Mouse (Mus musculus) monocyte, adult 5-6 weeks (primary cell): Measurements from ENCODE around the gene Dnmt3a. TPM values are rescaled to one million over a fixed set of nuclear protein-coding genes. Genes with fewer than 3 reads are reported as not detected.

ENCODE experiments used
- ATAC-seq: fragments of 153-309, 156-312 bp; replicated peaks from 2 replicates; pipeline ENCODE4 v1.8.0; 2017; ENCODE audit warnings: mild to moderate bottlenecking; ENCODE audit not compliant: low TSS enrichment, insufficient number of reproducible peaks, severe bottlenecking, poor library complexity, low FRiP score
- total RNA-seq: library from RNA; stranded (forward); fragments of 200-1000, 200-491, 200-594 nt; gene quantifications from 3 replicates; pipeline ENCODE4 v1.2.3, GENCODE M21; 2017

Gene Dnmt3a
- total RNA-seq, 1 experiment from 2014 or later = 18.2 TPM

- no peak for ATAC-seq
These were observed 22.5 kb upstream of the Dnmt3a start for GRCm38 (mm10) chr12:3783196-3783825.

- ATAC-seq = no peak
These were observed 21.5 kb upstream of the Dnmt3a start for GRCm38 (mm10) chr12:3784258-3784657.

GRCm38 (mm10) chr12:3784729-3785128 lies 21.1 kb upstream of the Dnmt3a start:
- ATAC-seq = no peak

DNA sequence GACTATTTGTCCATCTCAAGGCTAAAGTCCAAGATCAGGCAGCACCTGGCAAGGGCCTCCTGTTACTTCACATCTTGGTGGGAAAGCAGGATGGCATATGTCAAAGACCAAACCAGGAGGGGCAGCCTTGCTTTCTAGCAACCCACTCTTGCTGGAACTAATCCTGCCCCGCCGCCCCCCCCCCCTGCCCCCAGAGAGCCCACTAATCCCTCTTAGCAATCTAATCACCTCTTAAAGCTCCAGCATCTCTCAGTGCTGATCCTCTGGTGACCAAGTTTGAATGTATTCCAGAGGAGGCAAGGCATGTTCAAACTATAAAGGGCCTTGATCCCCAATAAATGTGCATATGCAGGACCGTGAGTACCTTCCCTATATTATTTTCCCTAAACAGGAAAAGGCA lies 18.8 kb upstream of the Dnmt3a start:
- ATAC-seq = no peak

GRCm38 (mm10) chr12:3787541-3787940 lies 18.3 kb upstream of the Dnmt3a start:
- no peak for ATAC-seq

- no peak for ATAC-seq
These were observed 17.3 kb upstream of the Dnmt3a start for GRCm38 (mm10) chr12:3788421-3789051.

GRCm38 (mm10) chr12:3789626-3790185 lies 16.1 kb upstream of the Dnmt3a start:
- ATAC-seq = no peak

- no peak for ATAC-seq
These were observed 14.6 kb upstream of the Dnmt3a start for GRCm38 (mm10) chr12:3791257-3791656.

DNA sequence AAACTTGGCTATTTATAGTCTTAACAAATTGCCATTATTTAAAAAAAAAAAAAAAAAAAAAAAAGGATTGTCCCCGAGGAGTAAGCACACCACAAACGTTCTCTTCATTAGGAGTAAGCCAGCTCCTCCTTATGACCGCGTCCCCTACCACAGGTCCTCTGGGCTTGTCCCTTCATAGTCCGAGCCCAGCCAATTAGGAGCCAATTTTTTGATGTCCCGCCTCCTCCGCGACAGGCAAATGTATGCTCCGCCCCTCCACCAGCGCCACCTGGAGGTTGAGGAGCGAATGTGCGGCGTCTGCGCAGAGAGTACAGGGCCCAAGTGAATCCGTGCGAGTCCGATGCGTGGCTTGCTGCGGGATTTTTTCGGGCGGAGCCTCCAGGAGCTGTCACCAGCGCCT lies 14.1 kb upstream of the Dnmt3a start:
- peak; percentile 99 for ATAC-seq

- no peak for ATAC-seq
These were observed 13.6 kb upstream of the Dnmt3a start for GRCm38 (mm10) chr12:3792248-3792647.

DNA sequence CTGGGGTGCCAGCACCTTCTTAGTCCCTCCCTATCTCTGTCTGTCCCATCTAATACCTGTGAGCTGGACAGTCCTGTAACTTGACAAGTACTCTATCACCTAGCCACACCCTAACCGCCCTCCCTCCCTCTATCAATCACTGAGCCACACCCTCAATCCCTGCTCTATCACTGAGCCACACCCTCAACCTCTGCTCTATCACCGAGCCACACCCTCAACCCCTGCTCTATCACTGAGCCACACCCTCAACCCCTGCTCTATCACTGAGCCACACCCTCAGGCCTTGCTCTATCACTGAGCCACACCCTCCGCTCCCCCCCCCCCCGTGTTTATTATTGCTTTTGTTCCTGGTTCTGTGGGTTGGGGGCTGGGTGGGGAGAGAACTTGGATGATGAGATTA lies 10.2 kb upstream of the Dnmt3a start:
- ATAC-seq = no peak

DNA sequence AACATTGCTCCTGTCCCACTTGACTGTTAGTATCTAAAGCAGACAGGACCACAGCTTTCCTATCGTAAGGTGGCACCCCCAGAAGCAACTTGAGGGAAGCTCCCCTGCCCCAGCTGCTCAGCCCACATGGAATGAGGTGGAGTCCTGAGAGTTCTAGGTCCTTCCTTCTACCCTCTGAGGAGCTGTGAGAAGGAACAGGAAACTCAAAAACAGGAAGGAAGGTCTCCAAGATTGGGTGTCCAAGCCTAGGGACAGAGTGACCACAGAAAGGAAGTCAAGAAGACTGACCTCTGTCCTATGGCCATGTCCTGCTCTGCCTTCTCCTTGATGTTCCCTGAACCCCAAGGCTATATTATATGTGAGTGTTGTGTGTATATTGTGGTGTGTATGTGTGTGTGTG lies 6.3 kb upstream of the Dnmt3a start:
- ATAC-seq = peak; percentile 67

DNA sequence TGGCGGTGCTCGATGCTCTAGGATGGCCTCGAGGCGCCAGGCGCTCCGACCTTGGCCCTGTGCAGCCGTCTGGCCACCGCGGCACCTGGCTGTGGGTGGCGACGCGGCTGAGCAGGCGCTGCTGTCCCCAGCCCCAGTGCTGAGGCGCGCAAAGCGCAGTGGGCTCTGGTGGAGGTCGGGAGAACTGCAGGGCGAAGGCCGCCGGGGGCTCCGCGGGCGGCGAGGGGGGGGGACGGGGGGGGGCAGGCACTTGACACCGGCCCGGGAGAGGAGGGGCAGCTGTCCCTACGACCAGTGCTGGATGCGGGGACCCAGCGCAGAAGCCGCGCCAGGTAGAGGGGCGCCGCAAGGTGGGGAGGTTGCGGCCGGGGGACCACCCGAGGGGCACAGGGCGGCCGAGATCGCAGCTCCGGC lies 471 bp downstream of the Dnmt3a start:
- peak; percentile 70 for ATAC-seq

- no peak for ATAC-seq
These were observed 1.1 kb downstream of the Dnmt3a start for GRCm38 (mm10) chr12:3806703-3807547.

GRCm38 (mm10) chr12:3807548-3808395 lies 2.0 kb downstream of the Dnmt3a start:
- ATAC-seq = no peak

DNA sequence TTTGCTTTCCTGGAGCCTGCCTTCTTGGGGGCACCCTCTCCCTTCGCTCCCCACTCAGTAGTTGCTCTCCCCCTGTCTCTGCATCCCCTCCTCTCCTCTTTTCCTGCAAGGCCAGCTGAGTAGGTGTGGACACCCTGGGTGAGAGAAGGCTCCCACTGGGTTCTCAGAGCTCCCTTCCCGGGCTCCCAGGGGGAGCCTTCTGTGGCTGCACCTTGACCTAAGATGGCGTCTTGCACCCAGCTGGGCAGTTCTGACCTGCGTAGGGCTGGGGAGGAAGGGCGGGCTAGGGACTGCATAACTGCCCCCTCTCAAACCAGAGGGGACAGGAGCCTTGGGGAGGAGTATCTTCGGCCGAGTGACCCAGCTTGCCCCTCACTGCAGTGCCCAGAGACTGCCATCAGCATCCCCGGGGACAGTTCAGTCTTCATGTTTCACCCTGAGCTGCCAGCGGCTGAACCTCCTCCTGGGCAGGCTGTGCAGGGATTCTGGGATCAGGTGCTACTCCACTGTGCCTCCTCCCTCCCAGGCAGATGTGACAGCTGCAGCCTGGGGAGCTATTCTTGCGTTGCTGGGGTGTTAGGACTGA lies 2.7 kb downstream of the Dnmt3a start:
- ATAC-seq = no peak

DNA sequence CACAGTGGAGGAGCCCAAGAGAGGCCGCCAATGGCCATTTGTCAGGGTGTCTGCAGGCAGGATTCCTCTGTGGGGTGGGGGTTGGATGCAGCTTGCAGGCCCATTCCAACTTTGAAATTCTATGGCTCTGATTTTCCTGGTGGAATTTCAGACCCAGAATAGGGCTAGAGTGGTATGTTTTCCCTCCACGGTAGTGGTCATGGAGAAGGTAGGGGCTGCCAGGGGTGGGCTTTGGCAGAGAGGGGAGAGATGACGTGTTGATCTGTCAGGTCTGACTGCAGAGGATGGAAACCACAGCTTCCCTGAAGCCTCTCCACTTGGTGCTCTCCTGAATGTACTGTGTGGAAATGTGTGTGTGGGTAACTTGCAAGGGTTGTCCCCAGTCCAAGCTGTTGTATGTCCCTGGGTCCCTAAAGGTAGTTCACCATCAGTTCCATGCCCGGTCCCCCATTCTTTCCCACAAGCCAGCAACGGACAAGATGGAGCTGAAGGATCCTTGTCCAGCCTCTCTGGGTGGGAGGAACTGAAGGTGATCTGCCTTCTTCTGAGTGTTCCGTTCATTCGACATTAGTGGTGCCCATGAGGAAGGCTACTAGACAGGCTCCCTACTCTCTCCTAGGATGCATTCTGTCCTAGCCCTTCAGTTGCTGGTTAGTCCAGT lies 3.8 kb downstream of the Dnmt3a start:
- ATAC-seq = no peak

DNA sequence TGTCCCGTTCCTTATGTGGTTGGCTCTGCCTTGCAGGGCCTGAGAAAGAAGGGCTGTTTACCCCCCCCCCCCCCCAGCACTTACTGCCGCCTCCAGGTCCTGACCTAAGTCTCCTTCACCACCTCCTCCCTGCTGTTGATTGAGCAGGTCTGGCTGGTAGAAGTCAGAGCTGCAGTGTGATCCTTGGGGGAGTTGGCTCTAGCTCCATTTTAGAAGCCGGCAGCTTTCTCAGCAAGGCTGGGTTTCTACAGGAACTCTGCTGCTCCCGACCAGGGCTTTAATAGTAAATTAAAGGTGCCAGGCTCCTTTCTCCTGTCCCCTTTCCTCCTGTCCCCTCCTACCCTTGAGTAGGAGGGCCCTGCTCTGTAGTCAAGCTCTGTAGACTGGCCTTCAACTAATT lies 4.6 kb downstream of the Dnmt3a start:
- no peak for ATAC-seq
